Mouse (Mus musculus) CH12.LX (cell line): Measurements from ENCODE around the gene Hist1h2bl. TPM values are rescaled to one million over a fixed set of nuclear protein-coding genes. Genes with fewer than 3 reads are reported as not detected.

Source experiments
- DNase-seq: peaks from one replicate; pipeline ENCODE4 v3.0.0-alpha.2; 2013; ENCODE audit errors: extremely low read depth
- H3K27ac ChIP-seq: 2 replicates; pipeline ENCODE4 v1.5.1; 2012; ENCODE audit warnings: low read depth, mild to moderate bottlenecking, control low read depth, moderate library complexity; ENCODE audit not compliant: insufficient read depth
- H3K27me3 ChIP-seq: replicated peaks from 2 replicates; pipeline ENCODE3; 2012; ENCODE audit warnings: inconsistent platforms
- H3K36me3 ChIP-seq, 2 experiments: replicated peaks in 1 of 2; 2 replicates each; pipeline versions ENCODE3 to v1.6.1; 2012; ENCODE audit warnings: inconsistent platforms in 1 of 2, low read length in 1 of 2, mild to moderate bottlenecking in 1 of 2, mixed read lengths in 1 of 2, moderate library complexity in 1 of 2; ENCODE audit not compliant: control insufficient read depth in 1 of 2, insufficient read depth in 1 of 2
- H3K4me1 ChIP-seq, 2 experiments: 2 replicates each; pipeline ENCODE4 v1.6.1; 2012; ENCODE audit warnings: inconsistent platforms in 1 of 2, moderate library complexity in 1 of 2; ENCODE audit not compliant: insufficient read depth in 2 of 2, control insufficient read depth in 1 of 2
- H3K4me2 ChIP-seq: 2 replicates; pipeline ENCODE4 v1.6.1; 2012; ENCODE audit warnings: low read depth, mild to moderate bottlenecking, control low read depth; ENCODE audit not compliant: poor library complexity, insufficient read depth, severe bottlenecking
- H3K4me3 ChIP-seq, 3 experiments: fragments of 150-350 bp in 1 of 3; sonication (generic) in 1 of 3; replicated peaks in 1 of 3; 2 replicates each; pipeline versions ENCODE3 to v1.5.1; 2011 to 2012; ENCODE audit warnings: low read depth in 2 of 3, low read length in 2 of 3, mild to moderate bottlenecking in 2 of 3, moderate library complexity in 2 of 3, control low read depth in 1 of 3, improper control_type of control experiment in 1 of 3, inconsistent platforms in 1 of 3, mixed read lengths in 1 of 3; ENCODE audit not compliant: poor library complexity in 1 of 3
- H3K79me2 ChIP-seq: replicated peaks from 2 replicates; pipeline ENCODE4 v1.6.1; 2012; ENCODE audit warnings: mild to moderate bottlenecking, moderate library complexity; ENCODE audit not compliant: control insufficient read depth, poor library complexity, insufficient read depth, severe bottlenecking; ENCODE audit errors: extremely low read depth
- H3K9ac ChIP-seq: 2 replicates; pipeline ENCODE4 v1.6.1; 2012; ENCODE audit warnings: low read depth, mild to moderate bottlenecking, control low read depth, moderate library complexity; ENCODE audit not compliant: insufficient read depth
- H3K9me3 ChIP-seq: replicated peaks from 2 replicates; pipeline ENCODE3; 2012; ENCODE audit warnings: low read length, inconsistent platforms, mixed read lengths
- BHLHE40 ChIP-seq: IDR thresholded peaks from 2 replicates; pipeline ENCODE4 v1.6.1; 2011; ENCODE audit warnings: mild to moderate bottlenecking, low read depth, low read length, improper control_type of control experiment
- CHD1 ChIP-seq: IDR thresholded peaks from 2 replicates; pipeline ENCODE4 v1.6.1; 2012; ENCODE audit warnings: low read depth, low read length, improper control_type of control experiment, inconsistent platforms
- CHD2 ChIP-seq: IDR thresholded peaks from 2 replicates; pipeline ENCODE4 v1.6.1; 2011; ENCODE audit warnings: low read length, improper control_type of control experiment
- CTCF ChIP-seq, 2 experiments: IDR thresholded peaks in 1 of 2; conservative IDR thresholded peaks in 1 of 2; 2 replicates each; pipeline ENCODE4 v1.5.1; 2011 to 2012; ENCODE audit warnings: low read depth in 2 of 2, low read length in 2 of 2, improper control_type of control experiment in 1 of 2, inconsistent platforms in 1 of 2, mild to moderate bottlenecking in 1 of 2, moderate library complexity in 1 of 2
- E2F4 ChIP-seq: IDR thresholded peaks from 2 replicates; pipeline ENCODE4 v1.6.1; 2011; ENCODE audit warnings: low read depth, low read length, improper control_type of control experiment; ENCODE audit not compliant: insufficient replicate concordance
- ELF1 ChIP-seq: IDR thresholded peaks from 2 replicates; pipeline ENCODE4 v1.6.1; 2014; ENCODE audit warnings: low read depth, mild to moderate bottlenecking, inconsistent platforms, low read length, improper control_type of control experiment
- ETS1 ChIP-seq: conservative IDR thresholded peaks from 2 replicates; pipeline ENCODE4 v1.6.1; 2012; ENCODE audit warnings: low read depth, mild to moderate bottlenecking, inconsistent platforms, low read length, improper control_type of control experiment, moderate library complexity
- MAX ChIP-seq: IDR thresholded peaks from 2 replicates; pipeline ENCODE4 v1.6.1; 2011; ENCODE audit warnings: low read length, improper control_type of control experiment
- MAZ ChIP-seq: IDR thresholded peaks from 2 replicates; pipeline ENCODE4 v1.6.1; 2012; ENCODE audit warnings: low read depth, mild to moderate bottlenecking, inconsistent platforms, low read length, improper control_type of control experiment, moderate library complexity
- MXI1 ChIP-seq: IDR thresholded peaks from 2 replicates; pipeline ENCODE4 v1.6.1; 2011; ENCODE audit warnings: mild to moderate bottlenecking, low read depth, low read length, improper control_type of control experiment
- POLR2A ChIP-seq: IDR thresholded peaks from 2 replicates; pipeline ENCODE4 v1.6.1; 2011; ENCODE audit warnings: low read depth, mild to moderate bottlenecking, improper control_type of control experiment, low read length
- POLR2AphosphoS2 ChIP-seq: IDR thresholded peaks from 2 replicates; pipeline ENCODE4 v1.6.1; 2011; ENCODE audit warnings: low read depth, low read length, improper control_type of control experiment
- RAD21 ChIP-seq: IDR thresholded peaks from 2 replicates; pipeline ENCODE4 v1.6.1; 2011; ENCODE audit warnings: low read depth, mild to moderate bottlenecking, low read length, improper control_type of control experiment, moderate library complexity
- SIN3A ChIP-seq: IDR thresholded peaks from 2 replicates; pipeline ENCODE4 v1.6.1; 2012; ENCODE audit warnings: low read length, improper control_type of control experiment, inconsistent platforms
- SMC3 ChIP-seq: IDR thresholded peaks from 2 replicates; pipeline ENCODE4 v1.6.1; 2011; ENCODE audit warnings: low read depth, low read length, improper control_type of control experiment
- TBP ChIP-seq: conservative IDR thresholded peaks from 2 replicates; pipeline ENCODE4 v1.6.1; 2011; ENCODE audit warnings: low read depth, low read length, improper control_type of control experiment
- TCF12 ChIP-seq: IDR thresholded peaks from 2 replicates; pipeline ENCODE4 v1.6.1; 2014; ENCODE audit warnings: low read depth, mild to moderate bottlenecking, inconsistent platforms, low read length, improper control_type of control experiment
- UBTF ChIP-seq: IDR thresholded peaks from 2 replicates; pipeline ENCODE4 v1.6.1; 2012; ENCODE audit warnings: low read depth, mild to moderate bottlenecking, inconsistent platforms, low read length, improper control_type of control experiment, moderate library complexity
- USF1 ChIP-seq: IDR thresholded peaks from 2 replicates; pipeline ENCODE4 v1.6.1; 2014; ENCODE audit warnings: low read depth, mild to moderate bottlenecking, inconsistent platforms, low read length, improper control_type of control experiment
- ZC3H11A ChIP-seq: IDR thresholded peaks from 2 replicates; pipeline ENCODE4 v1.6.1; 2012; ENCODE audit warnings: low read depth, mild to moderate bottlenecking, inconsistent platforms, low read length, improper control_type of control experiment
- ZMIZ1 ChIP-seq: IDR thresholded peaks from 2 replicates; pipeline ENCODE4 v1.6.1; 2012; ENCODE audit warnings: low read depth, mild to moderate bottlenecking, inconsistent platforms, low read length, improper control_type of control experiment
- ZNF384 ChIP-seq: IDR thresholded peaks from 2 replicates; pipeline ENCODE4 v1.6.1; 2012; ENCODE audit warnings: low read depth, low read length, improper control_type of control experiment, inconsistent platforms
- dilution Hi-C: fragments of 300-500 bp; cut with MboI; formaldehyde crosslinking; loops from 2 replicates; pipeline ENCODE4 v1.14.3; 2020; ENCODE audit warnings: low sequenced_read_pairs; ENCODE audit not compliant: extremely low pct_unique_long_range_greater_than_20kb, extremely low pct_ligation_motif_present
- in situ Hi-C: fragments of 300-500 bp; cut with MboI; formaldehyde crosslinking; loops from 3 replicates; pipeline ENCODE4 v1.14.3; 2019; ENCODE audit warnings: low sequenced_read_pairs, low pct_ligation_motif_present, low pct_unique_long_range_greater_than_20kb, mixed read lengths
- polyA plus RNA-seq: library from polyadenylated mRNA; unstranded; fragments of >175 nt; gene quantifications from 2 replicates; pipeline ENCODE4 v1.2.1, GENCODE M21; 2012; ENCODE audit warnings: low read depth; ENCODE audit not compliant: insufficient read length
- total RNA-seq, 2 experiments: library from RNA; depleted of rRNA; stranded (reverse); fragments of 300-350 nt in 1 of 2; fragments of >200 nt in 1 of 2; gene quantifications; 2 replicates each; pipeline ENCODE4 v1.2.3; 2012 to 2014

Hist1h2bl gene
- total and polyA plus RNA-seq, 3 experiments: 1.7 to 897 (median 18.1) TPM

DNA sequence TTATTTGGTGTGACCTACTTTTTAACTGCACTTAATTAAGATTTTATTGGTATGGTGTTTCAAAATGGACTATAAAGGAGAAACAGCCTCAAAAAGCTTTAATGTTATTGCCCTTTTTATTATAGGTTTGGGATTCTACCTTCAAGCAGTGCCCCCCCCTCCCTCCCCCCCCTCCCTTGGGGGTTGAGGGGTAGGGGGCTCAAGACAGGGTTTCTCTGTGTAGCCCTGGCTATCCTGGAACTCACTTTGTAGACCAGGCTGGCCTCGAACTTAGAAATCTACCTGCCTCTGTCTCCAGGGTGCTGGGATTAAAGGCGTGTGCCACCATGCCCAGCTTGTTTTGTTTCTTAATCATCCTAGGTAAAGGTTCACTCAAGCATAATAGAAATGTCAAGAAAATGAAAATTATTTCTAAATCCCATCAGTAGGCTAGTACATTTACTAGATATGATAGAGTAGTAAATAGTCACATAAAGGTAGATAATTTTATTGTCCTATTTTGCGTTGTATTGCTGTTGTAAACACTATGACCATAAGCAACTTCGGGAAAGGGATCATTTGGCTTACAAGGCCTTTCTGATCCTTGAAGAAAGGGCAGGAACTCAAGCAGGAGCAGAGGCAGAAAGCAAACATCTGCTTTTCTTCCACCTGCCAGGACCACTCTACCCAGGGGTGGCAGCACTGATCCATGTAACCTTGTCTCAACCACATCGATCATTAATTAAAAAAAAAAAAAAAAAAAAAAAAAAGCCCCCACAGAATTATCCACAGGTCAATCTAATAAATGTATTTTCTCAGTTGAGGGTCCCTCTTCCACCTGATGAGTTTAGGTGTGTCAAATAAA is 7.3 kb upstream of the Hist1h2bl start:
- in situ Hi-C loops (loop anchor here (25.0 kb wide), 2 partner anchors 214 to 336 kb away; partner anchors contain the start of gene Zfp184), dilution Hi-C loops (no loop called here)
- peak overlapping the region; percentile 80 for H3K9ac ChIP-seq
- H3K4me3 ChIP-seq: no peak overlapping the region
- H3K36me3 ChIP-seq: no peaks in the 10 kb centered on the region
- no peak overlapping the region; the same call in 1 of the 2 replicates for H3K4me2 ChIP-seq
- no peaks in the 10 kb centered on the region for H3K79me2 ChIP-seq
- no peaks in the 10 kb centered on the region for H3K9me3 ChIP-seq
- H3K27ac ChIP-seq: no peak overlapping the region
- TF ChIP-seq SMC3: no peak
- no peak for TF ChIP-seq TCF12
- TF ChIP-seq CHD1: peak; percentile 55; the same call in 1 of the 2 replicates
- peak in 1 of 2 experiments; percentile 48; a peak in 2 of 4 replicates for TF ChIP-seq CTCF (conservative IDR thresholded peaks at IDR 0.05 in 1 of 2, IDR thresholded peaks at IDR 0.05 in 1 of 2; ENCODE audit: low read depth in 2 of 2, low read length in 2 of 2)
- TF ChIP-seq ZNF384: peak; percentile 93
- 0 out of 2 replicates have a peak, but pooled peaks have one; percentile 5 for TF ChIP-seq TBP
- TF ChIP-seq, all 38 proteins: peak for 4
- no peak for DNase-seq
- Histone ChIP-seq H3K4me1 (peaks cover 2 to 28% of the 10 kb centered on the region in 2 experiments; a peak in 2 of 4 replicates), H3K27me3 (no peaks in the 10 kb centered on the region)

DNA sequence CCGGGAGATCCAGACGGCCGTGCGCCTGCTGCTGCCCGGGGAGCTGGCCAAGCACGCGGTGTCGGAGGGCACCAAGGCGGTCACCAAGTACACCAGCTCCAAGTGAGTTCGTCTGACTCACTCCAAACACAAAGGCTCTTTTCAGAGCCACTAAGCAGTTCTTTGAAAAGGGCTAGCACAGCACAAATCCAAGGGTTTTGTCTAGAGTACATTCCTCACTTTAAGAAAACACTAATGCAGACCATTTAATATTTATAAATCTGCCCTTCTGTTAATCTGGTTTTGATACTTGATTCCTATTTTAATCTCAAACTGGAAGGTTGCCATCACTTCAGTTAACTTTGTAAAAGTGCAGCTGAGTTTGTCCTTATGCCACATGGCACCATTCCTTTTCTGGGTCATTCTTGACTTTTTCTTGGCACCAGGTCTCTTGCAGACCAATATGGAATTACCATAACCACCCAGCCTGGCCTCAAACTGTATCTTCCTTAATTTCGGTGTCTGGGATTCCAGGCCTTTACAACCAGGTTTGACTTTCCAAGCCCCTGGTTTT is 6.5 kb upstream of the Hist1h2bl start:
- Histone ChIP-seq H3K36me3 (no peaks in the 10 kb centered on the region), H3K4me2 (peak overlapping the region; percentile 50; the same call in 1 of the 2 replicates), H3K9me3 (no peaks in the 10 kb centered on the region), H3K79me2 (no peaks in the 10 kb centered on the region), H3K27me3 (no peaks in the 10 kb centered on the region), H3K4me1 (peaks cover 2 to 28% of the 10 kb centered on the region in 2 experiments; a peak in 2 of 4 replicates), H3K9ac (peak overlapping the region; percentile 80), H3K27ac (peak overlapping the region; percentile 95), H3K4me3 (peak overlapping the region in 1 of 3 experiments; percentile 47)
- peak; percentile 67 for DNase-seq
- peak; percentile 99 for TF ChIP-seq POLR2AphosphoS2
- TF ChIP-seq SMC3: no peak
- peak; percentile 91 for TF ChIP-seq POLR2A
- TF ChIP-seq MAX: no peak
- TF ChIP-seq SIN3A: 0 out of 2 replicates have a peak, but pooled peaks have one; percentile 1
- 0 out of 2 replicates have a peak, but pooled peaks have one; percentile 30 for TF ChIP-seq E2F4
- TF ChIP-seq TBP: no peak
- no peak for TF ChIP-seq CTCF (conservative IDR thresholded peaks at IDR 0.05 in 1 of 2, IDR thresholded peaks at IDR 0.05 in 1 of 2; ENCODE audit: low read depth in 2 of 2, low read length in 2 of 2)
- peak; percentile 65; the same call in 1 of the 2 replicates for TF ChIP-seq CHD2
- TF ChIP-seq USF1: no peak
- no peak for TF ChIP-seq RAD21
- TF ChIP-seq ETS1: no peak
- peak; percentile 87 for TF ChIP-seq UBTF
- no peak for TF ChIP-seq ELF1
- no peak for TF ChIP-seq MAZ
- TF ChIP-seq ZMIZ1: peak; percentile 98; the same call in 1 of the 2 replicates
- no peak for TF ChIP-seq MXI1
- TF ChIP-seq ZC3H11A: no peak
- TF ChIP-seq BHLHE40: 0 out of 2 replicates have a peak, but pooled peaks have one; percentile 14
- in situ Hi-C loops: loop anchor here (25.0 kb wide), 2 partner anchors 215 to 335 kb away; partner anchors contain the start of gene Zfp184
- dilution Hi-C loops: no loop called here
